Mouse (Mus musculus) midbrain, postnatal 0 days (tissue): Measurements from ENCODE around the gene Emg1. TPM values are rescaled to one million over a fixed set of nuclear protein-coding genes. Genes with fewer than 3 reads are reported as not detected.
A peak's percentile ranks its signal among the peaks of the same experiment; 100 is the strongest.

Source experiments
- ATAC-seq: fragments of 200-750 bp; cut with Nextera tagmentation; 2 replicates; pipeline ENCODE4 v1.8.0; 2017; ENCODE audit warnings: moderate number of reproducible peaks, mild to moderate bottlenecking, moderate TSS enrichment, moderate library complexity; ENCODE audit not compliant: low FRiP score
- DNase-seq: peaks from one replicate; pipeline ENCODE4 v3.0.0-alpha.2; 2015; ENCODE audit warnings: low spot score
- H3K27ac ChIP-seq: fragments of 300-500 bp; sonication (generic); 2 replicates; pipeline ENCODE4 v1.5.1; 2014; ENCODE audit warnings: low read depth, mild to moderate bottlenecking, low read length, mixed read lengths
- H3K27me3 ChIP-seq: fragments of 300-500 bp; sonication (generic); 2 replicates; pipeline ENCODE4 v1.6.1; 2014; ENCODE audit warnings: low read length, control low read depth, mixed read lengths; ENCODE audit not compliant: insufficient read depth
- H3K36me3 ChIP-seq: fragments of 300-500 bp; sonication (generic); 2 replicates; pipeline ENCODE4 v1.6.1; 2014; ENCODE audit warnings: low read length, control low read depth, mixed read lengths; ENCODE audit not compliant: insufficient read depth
- H3K4me1 ChIP-seq: fragments of 300-500 bp; sonication (generic); 2 replicates; pipeline ENCODE4 v1.6.1; 2014; ENCODE audit warnings: mild to moderate bottlenecking, control low read depth, antibody characterized with exemption, low read length, mixed read lengths; ENCODE audit not compliant: insufficient read depth
- H3K4me2 ChIP-seq: fragments of 300-500 bp; sonication (generic); 2 replicates; pipeline ENCODE4 v1.6.1; 2014; ENCODE audit warnings: low read depth, mild to moderate bottlenecking, low read length, mixed read lengths; ENCODE audit not compliant: poor library complexity, severe bottlenecking
- H3K4me3 ChIP-seq: fragments of 300-500 bp; sonication (generic); 2 replicates; pipeline ENCODE4 v1.5.1; 2014; ENCODE audit warnings: low read depth, mild to moderate bottlenecking, low read length, moderate library complexity
- H3K9ac ChIP-seq: fragments of 300-500 bp; sonication (generic); replicated peaks from 2 replicates; pipeline ENCODE4 v1.6.1; 2014; ENCODE audit warnings: mild to moderate bottlenecking, low read length, moderate library complexity, mixed read lengths; ENCODE audit not compliant: poor library complexity, severe bottlenecking
- H3K9me3 ChIP-seq: fragments of 300-500 bp; sonication (generic); 2 replicates; pipeline ENCODE4 v1.6.1; 2016; ENCODE audit warnings: low read length, control low read depth
- CTCF ChIP-seq: IDR thresholded peaks from 2 replicates; pipeline ENCODE4 v1.5.1; 2016; ENCODE audit warnings: antibody characterized with exemption, mild to moderate bottlenecking
- WGBS: fragments of 180-500 bp; shearing (Covaris S2); extraction: QIAGEN DNeasy Blood & Tissue Kit; methylation state at CpG from one replicate; pipeline ENCODE4 v1.1.7; 2014; 5-methylcytosine and 5-hydroxymethylcytosine counted together
- polyA plus RNA-seq: library from polyadenylated mRNA; unstranded; fragments of >200 nt; fragmentation: Nextera tagmentation; extraction: Ambion mirVana; gene quantifications from 2 replicates; pipeline ENCODE4 v1.2.1, GENCODE M21; 2015
- total RNA-seq: library from RNA; depleted of rRNA; stranded (reverse); fragments of >200 nt; gene quantifications from 2 replicates; pipeline ENCODE4 v1.2.3, GENCODE M21; 2014

The Emg1 gene
- total and polyA plus RNA-seq, 2 experiments from 2014 or later = 89.8 to 99.9 TPM

DNA sequence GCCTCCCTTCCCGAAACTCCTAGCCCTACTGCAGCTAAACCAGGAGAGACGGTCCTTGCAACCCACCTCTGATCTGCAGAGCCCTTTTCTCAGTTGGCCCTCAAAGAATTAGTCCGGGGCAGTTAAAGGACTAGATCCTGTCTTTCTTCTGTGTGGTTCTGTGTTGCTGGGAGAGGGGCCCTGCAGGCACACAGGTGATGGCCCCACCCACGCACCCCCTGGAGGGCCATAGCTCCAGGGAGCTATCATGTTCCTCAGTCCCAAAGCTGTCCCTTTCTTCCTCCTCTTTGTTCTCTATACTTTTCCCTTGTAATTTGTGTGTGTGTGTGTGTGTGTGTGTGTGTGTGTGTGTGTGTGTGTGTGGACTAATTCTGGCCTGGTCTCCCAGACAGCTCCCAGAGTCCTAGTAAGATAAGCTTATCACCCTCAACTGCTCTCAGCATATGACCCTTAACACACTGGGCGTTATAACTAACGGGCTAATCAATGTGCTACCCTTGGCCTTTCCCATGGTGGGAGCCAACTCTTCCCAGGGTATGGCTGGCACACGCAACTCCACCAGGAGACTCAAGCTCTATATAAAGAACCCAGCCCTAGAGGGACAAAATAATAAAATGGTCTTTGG, 7.5 kb upstream of the Emg1 start:
- TF ChIP-seq CTCF = no peak
- no peaks in the 10 kb centered on the region for H3K9me3 ChIP-seq
- ATAC-seq (no peak), DNase-seq (no peak)
- H3K4me3 ChIP-seq = no peak overlapping the region
- H3K9ac ChIP-seq = no peak overlapping the region
- H3K27me3 ChIP-seq = no peaks in the 10 kb centered on the region
- no peak overlapping the region for H3K4me2 ChIP-seq
- no peaks in the 10 kb centered on the region for H3K4me1 ChIP-seq
- WGBS = 79% methylated on average over 7 of the region's 7 CpGs
- H3K36me3 ChIP-seq = peaks cover 21% of the 10 kb centered on the region
- no peak overlapping the region for H3K27ac ChIP-seq

DNA sequence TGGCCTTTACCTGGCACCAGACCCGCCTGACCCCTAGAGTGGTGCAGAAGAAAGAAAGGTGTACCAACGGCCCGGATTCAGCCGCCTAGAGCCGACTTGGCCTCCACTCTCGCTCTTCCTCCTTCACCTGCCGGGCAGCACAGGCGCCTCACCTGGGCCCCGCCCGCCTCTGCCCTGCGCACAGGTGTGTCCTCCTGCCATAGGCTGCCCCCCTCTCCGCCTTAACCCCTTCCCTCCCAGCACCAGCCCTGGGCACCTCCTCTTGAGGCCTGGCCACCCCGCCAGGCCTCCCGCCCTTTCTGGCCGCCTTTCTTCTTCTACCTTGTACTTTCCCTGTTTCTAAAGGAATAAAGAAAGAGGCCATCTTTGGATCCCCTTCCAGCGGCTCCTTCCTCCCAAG, 6.7 kb upstream of the Emg1 start:
- H3K9ac ChIP-seq = no peak overlapping the region
- no peaks in the 10 kb centered on the region for H3K27me3 ChIP-seq
- DNase-seq = no peak
- no peak overlapping the region for H3K4me2 ChIP-seq
- 66% methylated on average over 15 of the region's 16 CpGs for WGBS
- no peak for TF ChIP-seq CTCF
- H3K4me3 ChIP-seq = no peak overlapping the region
- H3K27ac ChIP-seq = no peak overlapping the region
- H3K4me1 ChIP-seq = no peaks in the 10 kb centered on the region
- H3K36me3 ChIP-seq = peaks cover 21% of the 10 kb centered on the region
- H3K9me3 ChIP-seq = no peaks in the 10 kb centered on the region
- ATAC-seq = no peak

DNA sequence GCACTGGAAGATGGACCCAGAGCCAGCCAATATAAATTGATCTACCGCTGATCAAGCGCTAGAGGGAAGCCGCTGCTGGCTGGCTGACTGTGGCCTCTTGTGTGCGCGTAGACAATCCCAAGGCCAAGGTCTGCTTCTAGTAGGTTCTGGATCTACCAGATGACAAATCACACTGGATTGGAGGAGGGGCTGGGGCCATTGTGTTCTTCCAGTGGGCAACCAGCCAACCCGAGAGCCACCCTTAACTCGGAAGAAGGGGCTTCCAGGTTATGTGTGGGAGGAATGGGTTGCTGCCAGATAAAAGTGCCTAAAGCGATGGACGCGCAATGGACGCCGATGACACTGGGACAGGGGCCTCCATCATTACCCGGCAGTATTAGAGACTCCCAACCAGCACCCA, 6.0 kb upstream of the Emg1 start:
- 82% methylated on average over 13 of the region's 13 CpGs for WGBS
- Histone ChIP-seq H3K4me1 (peaks cover 5% of the 10 kb centered on the region; the same call in 1 of the 2 replicates), H3K9me3 (no peaks in the 10 kb centered on the region), H3K27ac (no peak overlapping the region), H3K9ac (no peak overlapping the region), H3K4me2 (no peak overlapping the region), H3K27me3 (no peaks in the 10 kb centered on the region), H3K36me3 (peaks cover 21% of the 10 kb centered on the region), H3K4me3 (no peak overlapping the region)
- no peak for DNase-seq
- TF ChIP-seq CTCF = no peak
- ATAC-seq = no peak

DNA sequence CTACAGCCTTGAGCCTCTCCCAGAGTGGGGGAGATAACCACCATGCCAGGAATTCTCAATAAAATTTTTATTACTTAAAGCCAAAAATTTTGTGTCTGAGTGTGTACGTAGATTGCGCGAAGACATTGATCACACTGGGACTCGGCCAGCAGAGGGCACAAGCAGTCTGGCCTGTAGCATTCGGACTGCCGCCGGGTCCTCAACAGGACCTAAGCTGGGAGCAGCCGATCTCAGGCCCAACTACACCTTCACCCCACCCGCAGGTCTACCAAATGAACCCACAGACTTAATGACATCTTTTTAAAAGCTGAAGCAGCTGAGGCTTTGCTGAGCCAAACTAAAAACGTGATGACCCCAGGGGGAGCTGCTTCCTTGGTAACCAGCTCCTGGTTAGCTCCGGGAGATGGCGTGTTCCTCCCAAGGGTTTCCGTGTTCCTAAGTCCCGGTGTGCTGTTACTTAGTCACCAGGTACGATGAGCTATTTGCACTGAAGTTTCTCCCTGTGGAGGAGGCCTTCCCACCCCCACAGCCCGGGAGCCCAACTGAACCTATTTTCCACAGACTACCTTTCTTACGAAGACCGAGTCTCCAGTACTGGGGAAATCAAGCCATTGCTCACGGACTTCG, 5.0 kb upstream of the Emg1 start:
- ATAC-seq (no peak), DNase-seq (peak; percentile 76)
- peaks cover 7% of the 10 kb centered on the region; the same call in 1 of the 2 replicates for H3K4me1 ChIP-seq
- TF ChIP-seq CTCF = peak; percentile 74
- H3K9ac ChIP-seq = no peak overlapping the region
- WGBS = 60% methylated on average over 20 of the region's 20 CpGs
- no peak overlapping the region for H3K27ac ChIP-seq
- H3K27me3 ChIP-seq = no peaks in the 10 kb centered on the region
- no peak overlapping the region for H3K4me3 ChIP-seq
- H3K4me2 ChIP-seq = no peak overlapping the region
- peaks cover 21% of the 10 kb centered on the region for H3K36me3 ChIP-seq
- no peaks in the 10 kb centered on the region for H3K9me3 ChIP-seq

DNA sequence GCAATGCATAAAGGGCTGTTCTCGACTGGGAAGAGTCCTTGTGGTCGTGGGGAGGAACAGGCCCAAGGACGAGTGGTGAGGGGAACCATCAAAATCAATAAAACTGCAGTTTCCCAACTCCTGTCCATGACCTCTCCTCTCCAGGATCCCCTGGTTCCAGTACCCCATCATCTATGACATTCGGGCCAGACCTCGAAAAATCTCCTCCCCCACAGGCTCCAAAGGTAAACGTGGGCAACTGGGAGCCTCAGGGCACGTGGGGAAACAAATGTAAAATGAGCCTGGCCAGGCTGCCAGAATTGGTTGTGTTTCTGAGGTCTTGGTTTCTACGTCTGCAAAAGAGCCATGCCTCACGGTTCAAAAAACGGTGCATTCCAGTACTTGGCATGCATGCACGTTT, 940 bp upstream of the Emg1 start:
- peaks cover 14% of the 10 kb centered on the region; the same call in 1 of the 2 replicates for H3K4me1 ChIP-seq
- peak overlapping the region; percentile 93 for H3K4me2 ChIP-seq
- TF ChIP-seq CTCF = no peak
- DNase-seq (no peak), ATAC-seq (no peak)
- peak overlapping the region; percentile 79 for H3K9ac ChIP-seq
- no peaks in the 10 kb centered on the region for H3K27me3 ChIP-seq
- 23% methylated on average over 11 of the region's 11 CpGs for WGBS
- peak overlapping the region; percentile 73 for H3K27ac ChIP-seq
- peak overlapping the region; percentile 79 for H3K4me3 ChIP-seq
- H3K36me3 ChIP-seq = peaks cover 21% of the 10 kb centered on the region
- no peaks in the 10 kb centered on the region for H3K9me3 ChIP-seq

DNA sequence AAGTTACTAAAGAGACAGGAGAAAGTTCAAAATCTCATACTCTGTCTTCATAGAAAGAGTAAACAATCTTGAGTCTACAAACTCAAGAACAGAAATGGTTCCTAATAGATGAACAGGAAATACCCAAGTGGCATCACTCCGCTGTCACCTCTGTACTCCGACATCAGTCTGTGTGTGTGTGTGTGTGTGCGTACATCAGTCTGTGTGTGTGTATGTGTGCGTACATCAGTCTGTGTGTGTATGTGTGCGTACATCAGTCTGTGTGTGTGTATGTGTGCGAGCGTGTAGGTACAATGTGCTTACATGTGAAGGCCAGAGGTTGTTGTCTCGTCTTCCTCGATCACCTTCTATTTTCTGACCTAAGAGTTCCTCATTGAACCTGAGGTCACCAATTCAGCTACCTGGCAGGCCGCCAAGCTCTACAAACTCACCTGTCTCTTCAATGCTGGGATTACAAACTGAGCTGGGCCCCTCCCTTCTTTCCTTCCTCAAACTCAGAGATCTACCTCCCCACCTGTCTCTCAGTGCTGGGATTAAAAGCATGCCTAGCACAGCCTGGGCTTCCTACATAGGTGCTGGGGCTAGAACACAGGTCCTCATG, 3.6 kb downstream of the Emg1 start:
- Histone ChIP-seq H3K27ac (no peak overlapping the region), H3K4me1 (peaks cover 13% of the 10 kb centered on the region; the same call in 1 of the 2 replicates), H3K4me3 (no peak overlapping the region), H3K9me3 (no peaks in the 10 kb centered on the region), H3K36me3 (peaks cover 23% of the 10 kb centered on the region), H3K27me3 (no peaks in the 10 kb centered on the region), H3K9ac (no peak overlapping the region), H3K4me2 (no peak overlapping the region)
- DNase-seq = no peak
- 94% methylated on average over 10 of the region's 10 CpGs for WGBS
- no peak for ATAC-seq
- no peak for TF ChIP-seq CTCF
